Mouse (Mus musculus) ES-E14 (cell line): Measurements from ENCODE around the gene Fam168b. TPM values are rescaled to one million over a fixed set of nuclear protein-coding genes. Genes with fewer than 3 reads are reported as not detected.

Experiments
- DNase-seq: peaks from one replicate; pipeline ENCODE4 v3.0.0-alpha.2; 2013; ENCODE audit warnings: low read depth, low spot score
- H3K27ac ChIP-seq: 2 replicates; pipeline ENCODE4 v1.5.1; 2012; ENCODE audit warnings: low read depth, mild to moderate bottlenecking, low read length, moderate library complexity, mixed read lengths; ENCODE audit not compliant: poor library complexity, insufficient read depth, severe bottlenecking
- H3K36me3 ChIP-seq: 2 replicates; pipeline ENCODE4 v1.6.1; 2012; ENCODE audit warnings: mild to moderate bottlenecking, low read length, moderate library complexity, mixed read lengths; ENCODE audit not compliant: control insufficient read depth, poor library complexity, insufficient read depth, severe bottlenecking
- H3K4me1 ChIP-seq, 2 experiments: fragments of 150-350 bp in 1 of 2; sonication (generic) in 1 of 2; 2 replicates each; pipeline ENCODE4 v1.6.1; 2012; ENCODE audit warnings: low read length in 2 of 2, mild to moderate bottlenecking in 1 of 2, mixed read lengths in 1 of 2; ENCODE audit not compliant: control insufficient read depth in 2 of 2, insufficient read depth in 2 of 2, poor library complexity in 1 of 2
- H3K4me3 ChIP-seq, 2 experiments: fragments of 150-350 bp in 1 of 2; sonication (generic) in 1 of 2; 2 replicates each; pipeline ENCODE4 v1.5.1; 2012; ENCODE audit warnings: low read length in 2 of 2, low read depth in 1 of 2, mild to moderate bottlenecking in 1 of 2, mixed read lengths in 1 of 2; ENCODE audit not compliant: insufficient read depth in 1 of 2, poor library complexity in 1 of 2, severe bottlenecking in 1 of 2
- H3K9ac ChIP-seq: 2 replicates; pipeline ENCODE4 v1.6.1; 2012; ENCODE audit warnings: low read depth, mild to moderate bottlenecking, low read length, mixed read lengths; ENCODE audit not compliant: poor library complexity, insufficient read depth, severe bottlenecking
- H3K9me3 ChIP-seq: fragments of 150-350 bp; sonication (generic); 2 replicates; pipeline ENCODE4 v1.6.1; 2012; ENCODE audit warnings: low read depth, mild to moderate bottlenecking, low read length; ENCODE audit not compliant: control insufficient read depth, insufficient read depth
- CHD2 ChIP-seq: IDR thresholded peaks from 2 replicates; pipeline ENCODE4 v1.6.1; 2014; ENCODE audit warnings: mild to moderate bottlenecking, low read depth, low read length, inconsistent platforms
- HCFC1 ChIP-seq: IDR thresholded peaks from 2 replicates; pipeline ENCODE4 v1.6.1; 2012; ENCODE audit warnings: low read length, inconsistent platforms, borderline replicate concordance; ENCODE audit not compliant: insufficient read depth
- MAFK ChIP-seq: IDR thresholded peaks from 2 replicates; pipeline ENCODE4 v1.6.1; 2014; ENCODE audit warnings: mild to moderate bottlenecking, low read depth, low read length, inconsistent platforms; ENCODE audit not compliant: insufficient read depth
- ZC3H11A ChIP-seq: IDR thresholded peaks from 2 replicates; pipeline ENCODE4 v1.6.1; 2012; ENCODE audit warnings: low read depth, mild to moderate bottlenecking, inconsistent platforms, low read length, borderline replicate concordance
- ZNF384 ChIP-seq: IDR thresholded peaks from 2 replicates; pipeline ENCODE4 v1.6.1; 2012; ENCODE audit warnings: low read depth, low read length, inconsistent platforms
- in situ Hi-C, 2 experiments: fragments of 600-800 bp; cut with MboI; formaldehyde crosslinking; loops; one replicate each; pipeline ENCODE4 v1.15.1; 2025; ENCODE audit warnings: low sequenced_read_pairs in 2 of 2, inconsistent platforms in 1 of 2; ENCODE audit not compliant: unreplicated experiment in 2 of 2
- total RNA-seq: library from RNA; depleted of rRNA; stranded (reverse); fragments of 300-350 nt; gene quantifications from 2 replicates; pipeline ENCODE4 v1.2.3, GENCODE M21; 2012

Gene Fam168b
- total RNA-seq, 1 experiment = 36.1 TPM

DNA sequence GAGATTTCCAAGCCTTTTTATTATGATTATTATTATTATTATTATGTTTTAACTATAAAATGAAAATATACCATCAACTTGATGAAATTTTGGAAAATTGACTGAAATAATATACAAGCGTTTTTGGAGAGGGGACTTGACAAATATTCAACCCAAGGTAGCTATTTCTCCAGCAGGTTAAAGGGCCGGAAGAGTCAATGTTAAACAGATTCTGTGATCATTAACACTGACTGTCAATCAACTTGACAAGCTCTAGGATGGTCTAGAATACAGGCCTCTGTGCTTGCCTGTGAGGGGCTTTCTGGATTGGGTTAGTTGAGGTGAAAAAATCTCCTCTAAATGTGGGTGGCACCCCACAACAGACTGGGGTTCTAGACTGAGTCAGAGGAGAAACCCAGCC is 10.9 kb upstream of the Fam168b start:
- no peak overlapping the region for H3K9ac ChIP-seq
- peaks cover 6 to 8% of the 10 kb centered on the region in 2 experiments; a peak in 1 of 4 replicates for H3K4me1 ChIP-seq
- TF ChIP-seq CHD2 (no peak), MAFK (no peak), ZNF384 (no peak), ZC3H11A (no peak), HCFC1 (no peak)
- H3K4me3 ChIP-seq = no peak overlapping the region
- DNase-seq = no peak
- H3K36me3 ChIP-seq = no peaks in the 10 kb centered on the region
- in situ Hi-C loops = no loop called here
- no peak overlapping the region for H3K27ac ChIP-seq
- no peaks in the 10 kb centered on the region for H3K9me3 ChIP-seq

GRCm38 (mm10) chr1:34852116-34852878 is 9.4 kb upstream of the Fam168b start:
- no peak for DNase-seq
- Histone ChIP-seq H3K27ac (no peak overlapping the region), H3K9me3 (no peaks in the 10 kb centered on the region), H3K36me3 (no peaks in the 10 kb centered on the region), H3K4me3 (no peak overlapping the region), H3K9ac (no peak overlapping the region), H3K4me1 (peaks cover 5 to 7% of the 10 kb centered on the region in 2 experiments; a peak in 1 of 4 replicates)
- in situ Hi-C loops = no loop called here
- TF ChIP-seq CHD2 = no peak
- no peak for TF ChIP-seq HCFC1
- no peak for TF ChIP-seq ZC3H11A
- no peak for TF ChIP-seq ZNF384
- no peak for TF ChIP-seq MAFK

- H3K9ac ChIP-seq = no peak overlapping the region
Observed at GRCm38 (mm10) chr1:34851562-34851961, 8.7 kb upstream of the Fam168b start.

GRCm38 (mm10) chr1:34850343-34851136 is 7.7 kb upstream of the Fam168b start:
- H3K27ac ChIP-seq = no peak overlapping the region
- TF ChIP-seq ZNF384 (peak; percentile 74), MAFK (no peak)

More at GRCm38 (mm10) chr1:34851562-34851961, 8.7 kb upstream of the Fam168b start:
- Histone ChIP-seq H3K36me3 (no peaks in the 10 kb centered on the region), H3K9me3 (no peaks in the 10 kb centered on the region), H3K27ac (no peak overlapping the region), H3K4me3 (no peak overlapping the region), H3K4me1 (peaks cover 5 to 7% of the 10 kb centered on the region in 2 experiments; a peak in 1 of 4 replicates)
- no peak for DNase-seq
- TF ChIP-seq ZNF384 = no peak
- no peak for TF ChIP-seq HCFC1
- no peak for TF ChIP-seq ZC3H11A
- TF ChIP-seq CHD2 = no peak
- TF ChIP-seq MAFK = no peak
- in situ Hi-C loops = no loop called here

More at GRCm38 (mm10) chr1:34850343-34851136, 7.7 kb upstream of the Fam168b start:
- in situ Hi-C loops = no loop called here
- H3K4me1 ChIP-seq = peaks cover 5 to 7% of the 10 kb centered on the region in 2 experiments; a peak in 1 of 4 replicates
- H3K9ac ChIP-seq = peak overlapping the region; percentile 16; the same call in 1 of the 2 replicates
- no peaks in the 10 kb centered on the region for H3K9me3 ChIP-seq
- peak overlapping the region; percentile 36 to 64; a peak in 3 of 4 replicates for H3K4me3 ChIP-seq
- no peaks in the 10 kb centered on the region for H3K36me3 ChIP-seq
- no peak for DNase-seq
